Mouse (Mus musculus) embryonic facial prominence, embryonic 15.5 days (tissue): Measurements from ENCODE around the gene Dph1. TPM values are rescaled to one million over a fixed set of nuclear protein-coding genes. Genes with fewer than 3 reads are reported as not detected.
"Not testable (repeated sequence)": the region's sequence is repeated elsewhere in the genome, so short reads cannot be mapped to it uniquely, and the experiment has no call there.

ENCODE experiments used
- ATAC-seq: fragments of 200-750 bp; cut with Nextera tagmentation; 2 replicates; pipeline ENCODE4 v1.8.0; 2017; ENCODE audit warnings: low read depth, moderate TSS enrichment; ENCODE audit not compliant: insufficient number of reproducible peaks, low FRiP score, low TSS enrichment
- H3K27ac ChIP-seq: fragments of 300-500 bp; sonication (generic); replicated peaks from 2 replicates; pipeline ENCODE4 v1.5.1; 2015; ENCODE audit warnings: mild to moderate bottlenecking, inconsistent platforms
- H3K27me3 ChIP-seq: fragments of 300-500 bp; sonication (generic); 2 replicates; pipeline ENCODE4 v1.6.1; 2015; ENCODE audit warnings: inconsistent platforms
- H3K36me3 ChIP-seq: fragments of 300-500 bp; sonication (generic); 2 replicates; pipeline ENCODE4 v1.6.1; 2015; ENCODE audit warnings: mild to moderate bottlenecking, inconsistent platforms
- H3K4me1 ChIP-seq: fragments of 300-500 bp; sonication (generic); 2 replicates; pipeline ENCODE4 v1.6.1; 2015; ENCODE audit warnings: inconsistent platforms
- H3K4me2 ChIP-seq: fragments of 300-500 bp; sonication (generic); replicated peaks from 2 replicates; pipeline ENCODE4 v1.6.1; 2015; ENCODE audit warnings: mild to moderate bottlenecking, inconsistent platforms
- H3K4me3 ChIP-seq: fragments of 300-500 bp; sonication (generic); replicated peaks from 2 replicates; pipeline ENCODE4 v1.5.1; 2015; ENCODE audit warnings: mild to moderate bottlenecking, inconsistent platforms
- H3K9ac ChIP-seq: fragments of 300-500 bp; sonication (generic); 2 replicates; pipeline ENCODE4 v1.6.1; 2015; ENCODE audit warnings: inconsistent platforms
- H3K9me3 ChIP-seq: fragments of 300-500 bp; sonication (generic); replicated peaks from 2 replicates; pipeline ENCODE4 v1.6.1; 2016; ENCODE audit warnings: inconsistent platforms
- WGBS: fragments of 180-500 bp; shearing (Covaris S2); methylation state at CpG from one replicate; pipeline ENCODE4 v1.1.7; 2015; 5-methylcytosine and 5-hydroxymethylcytosine counted together
- polyA plus RNA-seq: library from polyadenylated mRNA; unstranded; fragments of >200 nt; fragmentation: Nextera tagmentation; extraction: Ambion mirVana; gene quantifications from 2 replicates; pipeline ENCODE4 v1.2.1, GENCODE M21; 2015

Dph1 gene
- polyA plus RNA-seq, 1 experiment from 2014 or later, result 21.0 TPM

DNA sequence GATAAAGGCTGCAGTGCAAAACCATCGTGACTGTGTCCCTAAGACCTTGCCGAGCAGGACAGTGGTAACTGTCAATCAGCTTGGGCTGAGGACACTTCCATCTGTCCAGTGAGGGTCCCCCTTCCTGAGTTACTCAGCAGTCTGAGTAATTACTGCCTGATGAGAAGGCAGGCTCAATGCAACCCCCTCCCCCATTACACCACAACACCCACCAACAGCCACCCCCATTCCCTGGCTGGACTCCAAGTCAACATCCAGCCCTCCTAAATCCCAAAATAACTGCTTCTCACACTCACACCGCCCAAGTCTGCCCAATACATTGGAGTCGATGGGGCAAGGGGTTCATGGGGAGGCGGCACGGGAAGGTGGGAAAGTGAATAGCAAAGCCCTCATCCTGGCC is 800 bp upstream of the Dph1 start:
- Histone ChIP-seq H3K4me2 (no peak overlapping the region), H3K4me3 (no peak overlapping the region), H3K4me1 (peaks cover 66% of the 10 kb centered on the region), H3K9ac (no peak overlapping the region), H3K36me3 (no peaks in the 10 kb centered on the region), H3K9me3 (no peaks in the 10 kb centered on the region), H3K27ac (no peak overlapping the region), H3K27me3 (peaks cover 57% of the 10 kb centered on the region)
- WGBS, result 47% methylated on average over 6 of the region's 6 CpGs
- ATAC-seq, result no peak

GRCm38 (mm10) chr11:75190371-75190724 is 693 bp downstream of the Dph1 start:
- peak overlapping the region; percentile 85 for H3K4me2 ChIP-seq
- no peaks in the 10 kb centered on the region for H3K9me3 ChIP-seq
- H3K9ac ChIP-seq, result peak overlapping the region; percentile 54
- H3K36me3 ChIP-seq, result no peaks in the 10 kb centered on the region
- peak overlapping the region; percentile 91 for H3K4me3 ChIP-seq
- H3K27ac ChIP-seq, result 0 out of 2 replicates have a peak overlapping the region, but pooled peaks have one; percentile 23
- ATAC-seq, result peak; percentile 70
- WGBS, result under 1% methylated on average over 24 of the region's 24 CpGs
- H3K4me1 ChIP-seq, result peaks cover 56% of the 10 kb centered on the region
- peaks cover 42% of the 10 kb centered on the region for H3K27me3 ChIP-seq

DNA sequence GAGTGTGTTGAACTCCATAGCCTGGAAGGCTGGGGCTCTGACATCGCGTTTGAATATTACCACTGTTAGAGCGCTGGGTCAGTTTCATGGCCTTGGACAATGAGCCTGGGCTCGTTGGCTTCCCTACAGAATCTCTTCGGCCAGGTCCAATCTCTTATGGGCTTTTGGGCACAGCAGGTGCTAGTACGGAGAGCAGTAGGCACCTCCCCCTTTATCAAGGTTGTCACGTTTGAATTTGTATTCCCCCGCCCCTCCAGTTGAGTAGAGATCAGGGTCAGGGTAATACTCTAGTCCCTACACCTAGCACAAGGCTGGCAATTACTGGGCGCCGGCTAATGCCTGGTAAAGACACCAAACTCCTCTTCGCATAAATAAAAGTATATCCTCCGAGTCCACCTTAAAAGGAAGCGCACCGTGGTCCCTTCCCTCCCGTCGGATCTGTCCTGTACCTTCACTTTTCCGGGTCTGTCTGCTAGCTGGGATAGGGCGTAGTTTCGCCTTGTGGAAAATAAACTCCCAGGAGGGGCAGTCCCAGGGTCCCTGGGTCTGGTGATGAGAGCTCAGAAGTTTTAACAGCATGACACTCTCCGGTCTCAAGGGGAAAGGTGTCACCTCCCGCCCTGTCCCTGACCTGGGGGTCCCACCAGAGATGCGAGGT is 1.2 kb downstream of the Dph1 start:
- 1% methylated on average over 22 of the region's 22 CpGs for WGBS
- no peaks in the 10 kb centered on the region for H3K36me3 ChIP-seq
- H3K4me2 ChIP-seq, result peak overlapping the region; percentile 85
- H3K9ac ChIP-seq, result peak overlapping the region; percentile 54
- H3K27me3 ChIP-seq, result peaks cover 37% of the 10 kb centered on the region
- no peaks in the 10 kb centered on the region for H3K9me3 ChIP-seq
- ATAC-seq, result no peak
- peaks cover 52% of the 10 kb centered on the region for H3K4me1 ChIP-seq
- H3K27ac ChIP-seq, result no peak overlapping the region
- peak overlapping the region; percentile 91 for H3K4me3 ChIP-seq

DNA sequence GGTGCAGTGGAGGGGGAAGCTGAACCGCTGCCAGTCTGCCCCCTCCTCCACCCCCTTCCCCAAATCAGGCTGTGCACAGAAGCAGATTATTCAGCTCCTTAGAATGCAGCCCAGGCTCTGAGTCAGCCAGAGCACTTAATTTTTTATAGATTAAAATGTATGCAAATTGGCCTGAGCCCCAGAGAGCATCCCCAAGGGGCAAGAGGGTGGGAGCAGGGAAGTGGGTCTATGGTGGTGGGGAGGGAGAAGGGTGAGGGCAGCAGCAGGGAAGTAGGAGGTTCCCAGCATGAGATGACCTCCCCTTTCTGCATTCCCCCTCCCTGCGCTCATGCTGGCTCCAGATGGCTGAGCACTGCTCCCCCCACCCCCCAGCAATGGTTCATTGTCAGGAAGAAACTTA is 6.1 kb downstream of the Dph1 start:
- 74% methylated on average over 2 of the region's 2 CpGs for WGBS
- no peak for ATAC-seq
- no peak overlapping the region for H3K9ac ChIP-seq

GRCm38 (mm10) chr11:75184573-75184972 is 6.5 kb downstream of the Dph1 start:
- H3K4me1 ChIP-seq, result peaks cover 10% of the 10 kb centered on the region
- H3K4me2 ChIP-seq, result no peak overlapping the region
- no peak overlapping the region for H3K9ac ChIP-seq
- H3K9me3 ChIP-seq, result no peaks in the 10 kb centered on the region
- no peak overlapping the region; the same call in 1 of the 2 replicates for H3K27ac ChIP-seq
- 0 out of 2 replicates have a peak, but pooled peaks have one; percentile 35 for ATAC-seq
- 89% methylated on average over 5 of the region's 5 CpGs for WGBS
- peaks cover 41% of the 10 kb centered on the region for H3K36me3 ChIP-seq
- H3K4me3 ChIP-seq, result no peak overlapping the region
- H3K27me3 ChIP-seq, result no peaks in the 10 kb centered on the region

More for the DNA sequence above, 6.1 kb downstream of the Dph1 start:
- Histone ChIP-seq H3K4me1 (peaks cover 13% of the 10 kb centered on the region), H3K9me3 (no peaks in the 10 kb centered on the region), H3K4me2 (no peak overlapping the region), H3K27me3 (no peaks in the 10 kb centered on the region), H3K36me3 (peaks cover 41% of the 10 kb centered on the region), H3K27ac (no peak overlapping the region; the same call in 1 of the 2 replicates), H3K4me3 (no peak overlapping the region)

- 81% methylated on average over 2 of the region's 2 CpGs for WGBS
- H3K4me1 ChIP-seq, result peaks cover 6% of the 10 kb centered on the region
- H3K9ac ChIP-seq, result no peak overlapping the region
- no peak overlapping the region for H3K4me3 ChIP-seq
- H3K36me3 ChIP-seq, result peaks cover 41% of the 10 kb centered on the region
- H3K4me2 ChIP-seq, result no peak overlapping the region
- no peak overlapping the region for H3K27ac ChIP-seq
- no peaks in the 10 kb centered on the region for H3K27me3 ChIP-seq
- no peak for ATAC-seq
- H3K9me3 ChIP-seq, result no peaks in the 10 kb centered on the region
Measured at GRCm38 (mm10) chr11:75183917-75184570, 7.0 kb downstream of the Dph1 start.

DNA sequence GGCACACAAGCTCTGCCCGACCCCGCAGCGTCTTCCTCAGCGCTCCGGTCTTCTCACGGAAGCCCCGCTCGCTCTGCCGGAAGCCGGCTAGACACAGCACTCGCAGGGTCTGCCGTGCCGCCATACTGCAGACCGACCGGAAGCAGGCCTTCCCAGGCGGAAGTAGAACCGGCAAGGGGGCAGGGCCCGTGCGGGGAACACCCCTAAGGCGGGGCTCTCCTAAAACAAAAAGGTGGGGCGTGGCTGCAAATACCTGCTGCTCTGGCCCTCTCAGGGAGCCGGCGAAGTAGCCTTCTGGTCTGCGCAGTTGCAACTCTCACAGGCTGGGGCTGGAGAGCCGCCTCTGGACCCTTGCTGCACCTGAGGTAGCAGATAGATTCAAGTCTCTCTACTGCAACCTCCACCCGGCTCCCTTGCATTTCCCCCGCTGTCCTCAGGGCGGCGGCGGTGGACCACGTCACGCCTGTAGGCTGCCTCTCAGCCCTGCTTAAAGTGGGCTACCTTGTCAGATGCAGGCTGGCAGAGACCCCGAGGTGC is 12.3 kb downstream of the Dph1 start, which contains the start of gene Ovca2:
Gene Ovca2, minus strand, starts transcription at position 164 of the 537 bp plus-strand sequence.
- H3K4me2 ChIP-seq, result peak within 1 kb of the TSS; percentile 71
- H3K4me3 ChIP-seq, result peak within 1 kb of the TSS; percentile 59
- peaks cover 48% of the 10 kb centered on the region for H3K36me3 ChIP-seq
- H3K9ac ChIP-seq, result peak within 1 kb of the TSS; percentile 53
- peaks cover 6% of the 10 kb centered on the region; the same call in 1 of the 2 replicates for H3K27me3 ChIP-seq
- ATAC-seq, result peak; percentile 94
- no peaks in the 10 kb centered on the region for H3K9me3 ChIP-seq
- peaks cover 18% of the 10 kb centered on the region for H3K4me1 ChIP-seq
- peak within 1 kb of the TSS; percentile 82 for H3K27ac ChIP-seq
- WGBS, result under 1% methylated on average over 33 of the region's 33 CpGs

DNA sequence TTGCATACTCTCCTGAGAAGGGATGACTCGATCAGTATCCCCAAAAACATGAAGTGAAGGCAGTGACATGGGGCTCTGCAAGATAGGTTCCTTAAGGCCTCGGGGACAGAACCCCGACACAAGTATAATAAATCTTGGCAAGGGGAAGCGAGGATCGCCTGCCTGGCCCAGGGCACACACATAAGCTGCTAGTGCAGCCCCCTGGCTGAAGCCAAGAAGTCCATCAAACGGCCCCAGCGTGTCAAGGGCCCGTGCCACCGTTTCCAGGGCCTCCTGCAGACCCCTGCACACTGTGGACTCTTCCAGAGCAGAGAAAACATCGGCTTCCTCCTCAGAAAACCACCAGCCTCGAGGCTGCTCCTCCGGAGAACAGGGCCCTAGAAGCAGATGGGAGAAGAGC is 13.0 kb downstream of the Dph1 start:
- ATAC-seq, result no peak
- WGBS, result 51% methylated on average over 12 of the region's 12 CpGs
- peak overlapping the region; percentile 53 for H3K9ac ChIP-seq

GRCm38 (mm10) chr11:75174574-75174973 is 16.5 kb downstream of the Dph1 start:
- H3K9me3 ChIP-seq, H3K9ac ChIP-seq, H3K4me3 ChIP-seq, H3K27ac ChIP-seq, ATAC-seq, H3K4me2 ChIP-seq: not testable (repeated sequence)
- H3K36me3 ChIP-seq, result peaks cover 13% of the 10 kb centered on the region
- H3K4me1 ChIP-seq, result peaks cover 58% of the 10 kb centered on the region
- WGBS, result 68% methylated on average over 6 of the region's 6 CpGs
- H3K27me3 ChIP-seq, result peaks cover 47% of the 10 kb centered on the region

More for the DNA sequence above, 13.0 kb downstream of the Dph1 start:
- Histone ChIP-seq H3K27ac (0 out of 2 replicates have a peak overlapping the region, but pooled peaks have one; percentile 82), H3K27me3 (peaks cover 13% of the 10 kb centered on the region), H3K4me2 (peak overlapping the region; percentile 71), H3K4me3 (peak overlapping the region; percentile 59), H3K9me3 (no peaks in the 10 kb centered on the region), H3K4me1 (peaks cover 25% of the 10 kb centered on the region), H3K36me3 (peaks cover 40% of the 10 kb centered on the region)

DNA sequence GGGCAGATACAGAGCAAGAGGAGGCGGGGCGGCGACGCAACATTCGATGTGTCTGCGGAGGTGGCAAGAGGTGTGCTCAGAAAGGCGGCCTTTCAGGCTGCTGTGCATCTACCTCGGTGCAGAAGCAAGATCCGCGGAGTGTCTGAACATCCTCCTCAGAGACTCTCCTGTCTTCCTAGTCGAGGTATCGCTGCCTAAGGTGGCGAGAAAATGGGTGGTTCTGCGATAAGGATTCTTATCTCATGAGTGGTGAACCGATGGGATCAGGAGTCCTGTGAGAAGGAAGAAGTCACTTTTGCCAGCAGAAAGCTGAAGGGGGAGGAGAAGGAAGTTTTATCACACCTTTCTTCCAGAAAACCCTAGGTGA is 17.3 kb downstream of the Dph1 start:
- H3K27me3 ChIP-seq, result peaks cover 55% of the 10 kb centered on the region
- peak overlapping the region; percentile 16; the same call in 1 of the 2 replicates for H3K9ac ChIP-seq
- H3K4me1 ChIP-seq, result peaks cover 62% of the 10 kb centered on the region
- WGBS, result 4% methylated on average over 15 of the region's 15 CpGs
- H3K9me3 ChIP-seq, result no peaks in the 10 kb centered on the region
- H3K4me2 ChIP-seq, result peak overlapping the region; percentile 93
- H3K4me3 ChIP-seq, result peak overlapping the region; percentile 63
- peaks cover 13% of the 10 kb centered on the region for H3K36me3 ChIP-seq
- no peak for ATAC-seq
- H3K27ac ChIP-seq, result no peak overlapping the region

DNA sequence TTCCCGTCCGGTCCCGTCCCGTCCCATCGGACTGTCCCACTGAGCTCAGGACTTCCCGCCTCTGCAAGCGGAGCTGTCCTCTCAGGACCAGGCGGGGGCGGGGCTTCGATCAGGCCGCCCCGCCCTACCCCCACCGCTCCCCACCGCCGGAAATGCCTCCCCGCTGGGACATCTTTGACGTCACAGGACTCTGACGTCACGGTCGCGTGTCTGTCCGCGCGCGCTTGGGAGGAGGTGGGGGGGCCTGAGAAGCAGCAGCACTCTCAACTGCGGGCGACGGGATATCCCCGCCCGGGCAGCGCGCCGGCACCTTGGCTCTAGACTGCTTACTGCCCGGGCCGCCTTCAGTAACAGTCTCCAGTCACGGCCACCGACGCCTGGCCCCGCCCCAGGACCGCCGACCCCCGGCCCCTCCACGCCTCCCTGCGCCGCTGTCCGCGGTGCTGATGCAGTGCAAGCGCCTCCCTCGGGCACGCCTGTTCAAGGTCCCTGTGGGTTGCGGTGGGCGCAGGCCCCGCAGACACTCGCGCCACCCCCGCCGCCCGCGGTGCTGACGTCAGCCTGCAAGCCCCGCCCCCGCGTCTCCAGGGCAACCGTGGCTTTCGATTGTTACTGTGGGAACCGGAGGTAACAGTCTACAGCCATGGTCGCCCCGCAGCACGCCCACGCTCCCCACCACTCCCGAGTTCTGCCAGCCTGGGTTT is 17.8 kb downstream of the Dph1 start:
- Histone ChIP-seq H3K4me1 (peaks cover 66% of the 10 kb centered on the region), H3K9me3 (no peaks in the 10 kb centered on the region), H3K27ac (no peak overlapping the region), H3K9ac (peak overlapping the region; percentile 16; the same call in 1 of the 2 replicates), H3K27me3 (peaks cover 60% of the 10 kb centered on the region), H3K36me3 (peaks cover 13% of the 10 kb centered on the region), H3K4me3 (peak overlapping the region; percentile 63), H3K4me2 (peak overlapping the region; percentile 93)
- WGBS, result under 1% methylated on average over 71 of the region's 71 CpGs
- ATAC-seq, result peak; percentile 48
